Mouse (Mus musculus) kidney, adult 18-20 months (tissue): ENCODE measurements around the gene Ccdc73.
A peak's percentile ranks its signal among the peaks of the same experiment; 100 is the strongest.
"Not testable (repeated sequence)": the region's sequence is repeated elsewhere in the genome, so short reads cannot be mapped to it uniquely, and the experiment has no call there.

Source experiments
- DNase-seq: peaks from one replicate; pipeline ENCODE4 v3.0.0; 2021

Ccdc73 gene

DNA sequence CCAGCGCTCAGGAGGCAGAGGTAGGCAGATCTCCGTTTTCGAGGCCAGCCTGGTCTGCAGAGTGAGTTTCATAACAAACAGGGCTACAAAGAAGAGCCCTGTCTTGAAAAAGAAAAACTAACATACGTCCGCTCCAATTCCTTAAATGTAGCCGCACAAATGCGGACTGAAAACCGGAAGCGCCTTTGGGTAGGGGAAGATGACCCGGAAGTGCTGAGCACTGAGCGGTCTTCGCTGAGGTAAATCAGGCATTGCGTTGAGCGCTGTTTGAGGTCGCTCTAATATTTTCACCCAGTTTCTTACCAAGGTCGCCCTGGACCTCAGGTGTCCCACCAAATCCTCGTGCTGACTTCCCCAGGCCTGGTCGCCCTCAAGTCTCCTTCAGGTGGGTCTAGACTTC lies 18.5 kb downstream of the Ccdc73 start:
- DNase-seq = no peak

DNA sequence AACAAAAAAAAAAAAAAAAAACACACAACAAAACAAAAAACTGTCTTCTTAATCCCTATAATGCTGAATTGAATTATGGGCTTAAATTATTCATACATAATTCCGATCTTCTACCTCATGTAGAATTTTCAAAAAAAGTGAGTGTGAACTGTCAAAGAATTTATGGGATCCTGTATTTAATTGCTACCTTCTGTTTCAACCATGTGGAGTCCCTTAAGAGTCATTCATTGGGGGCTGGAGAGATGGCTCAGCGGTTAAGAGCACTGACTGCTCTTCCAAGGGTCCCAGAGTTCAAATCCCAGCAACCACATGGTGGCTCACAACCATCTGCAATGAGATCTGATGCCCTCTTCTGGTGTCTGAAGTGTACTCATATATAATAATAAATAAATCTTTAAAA lies 19.7 kb downstream of the Ccdc73 start:
- DNase-seq = not testable (repeated sequence)

DNA sequence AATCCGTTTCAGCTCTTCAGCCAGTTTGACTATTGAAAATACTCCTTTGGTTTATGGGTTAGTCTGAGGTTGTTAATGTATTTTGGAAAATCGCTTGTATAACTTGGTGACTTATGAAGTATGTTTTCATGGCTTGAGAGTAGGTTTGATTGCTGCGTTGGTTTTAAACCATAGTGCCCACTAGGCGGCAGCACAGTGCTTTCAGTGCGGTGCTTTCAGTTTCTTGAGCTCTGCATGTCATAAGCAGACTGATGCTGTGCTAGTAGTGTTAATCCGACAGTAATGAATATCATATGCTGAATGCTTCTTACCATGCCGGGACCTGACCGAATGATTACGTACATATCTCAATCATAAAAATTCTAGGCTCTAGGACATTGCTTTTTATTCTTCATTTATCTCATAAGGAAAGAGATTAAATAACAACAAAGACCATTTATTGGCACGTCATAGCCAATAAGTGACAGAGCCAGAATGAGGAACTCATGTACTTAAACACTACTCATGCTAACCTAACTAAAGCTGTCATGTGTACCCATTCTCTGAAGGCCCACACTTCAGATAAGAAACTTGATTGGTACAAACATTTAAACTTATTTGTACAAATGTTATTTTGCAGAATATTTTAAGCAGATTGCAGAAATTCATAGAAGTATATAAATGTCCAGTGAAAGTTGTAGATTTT lies 20.4 kb downstream of the Ccdc73 start:
- peak; percentile 84 for DNase-seq

DNA sequence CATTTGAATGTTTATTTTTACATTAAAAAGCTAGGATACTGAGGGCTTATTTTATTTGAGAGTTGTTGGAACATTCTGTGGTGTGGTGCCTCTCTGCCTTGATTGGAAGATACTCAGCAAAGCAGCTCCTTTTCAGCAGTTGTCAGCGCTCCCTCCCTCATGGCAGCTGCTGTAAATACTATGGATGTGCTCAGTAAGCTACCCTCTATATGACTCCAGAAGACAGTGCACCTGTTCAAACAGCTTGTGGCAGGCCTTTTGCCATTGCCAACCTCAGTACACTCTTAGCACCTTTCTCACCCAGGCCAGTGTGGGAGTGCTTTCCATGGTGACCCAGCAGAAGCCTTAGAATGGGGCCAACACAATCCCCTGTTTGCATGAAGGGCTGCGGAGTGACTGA lies 32.4 kb downstream of the Ccdc73 start:
- DNase-seq = no peak

DNA sequence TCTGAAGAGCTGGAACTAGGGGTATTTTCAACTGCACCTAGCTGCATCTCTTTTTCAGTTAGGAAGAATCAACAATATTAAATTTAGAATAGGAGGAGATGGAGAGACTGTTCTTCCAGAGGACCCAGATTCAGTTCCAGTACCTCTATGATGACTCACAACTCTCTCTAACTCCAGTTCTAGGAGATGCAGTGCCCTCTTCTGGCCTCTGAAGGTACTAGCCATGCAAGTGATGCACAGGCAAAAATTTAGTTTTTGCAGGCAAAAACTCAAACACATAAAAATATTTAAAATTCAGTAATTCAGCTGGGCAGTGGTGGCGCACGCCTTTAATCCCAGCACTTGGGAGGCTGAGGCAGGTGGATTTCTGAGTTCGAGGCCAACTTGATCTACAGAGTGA lies 48.1 kb downstream of the Ccdc73 start:
- no peak for DNase-seq

DNA sequence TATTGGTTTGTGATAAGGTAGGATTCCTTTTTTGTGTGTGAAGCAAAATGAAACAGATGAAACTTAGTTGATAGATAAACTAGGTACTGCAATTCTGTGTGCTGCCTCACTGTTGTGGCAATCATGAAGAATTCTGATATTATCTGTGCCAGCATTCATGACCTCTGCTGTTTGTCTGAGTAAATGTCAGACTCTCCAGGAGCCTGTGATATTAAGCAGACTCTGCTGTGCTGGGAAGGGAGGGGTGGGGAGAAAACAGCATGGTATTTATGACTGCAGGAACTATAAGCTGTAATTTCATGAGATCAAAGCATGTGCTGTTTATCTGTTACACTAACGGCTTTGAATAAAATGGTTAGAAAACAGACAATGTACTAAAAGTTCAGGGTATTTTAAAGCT lies 96.9 kb downstream of the Ccdc73 start:
- DNase-seq = no peak

DNA sequence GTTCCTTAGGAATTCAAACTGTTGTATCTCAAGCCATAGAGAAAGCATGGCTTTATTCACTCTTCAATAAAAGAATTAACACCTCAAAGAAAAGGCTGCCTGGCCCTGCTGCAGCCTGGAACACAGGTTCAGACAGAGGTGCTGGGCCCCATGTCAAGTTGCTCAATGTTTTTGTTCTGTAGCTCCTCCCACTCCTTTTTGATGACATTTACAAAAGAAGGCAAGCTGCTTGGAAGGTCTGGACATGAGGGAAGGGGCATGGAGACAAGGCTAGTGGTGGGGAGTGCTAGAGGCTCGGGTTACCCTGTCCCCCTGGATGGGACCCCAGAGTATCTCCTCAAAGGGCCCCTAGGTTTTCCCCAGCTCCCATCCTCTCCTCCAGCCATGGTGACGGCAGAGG lies 114.1 kb downstream of the Ccdc73 start:
- no peak for DNase-seq

DNA sequence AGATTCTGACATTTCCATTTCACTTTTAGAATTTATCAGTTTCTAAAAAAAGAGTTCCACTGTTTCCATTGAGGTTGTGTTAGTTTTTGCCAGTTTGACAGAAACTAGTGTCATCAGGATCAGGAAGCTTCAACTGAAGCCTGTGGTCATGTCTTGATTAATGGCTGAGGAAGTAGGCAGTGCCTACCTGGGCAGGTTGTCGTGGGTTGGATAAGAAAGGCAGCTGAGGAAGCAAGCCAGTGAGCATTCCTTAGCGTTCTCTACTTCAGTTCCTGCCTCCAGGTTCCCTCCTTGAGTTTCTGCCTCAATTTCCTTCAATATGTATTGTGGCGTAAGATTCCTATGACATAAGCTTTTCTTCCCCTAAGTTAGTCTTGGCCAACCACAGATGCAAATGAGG lies 118.2 kb downstream of the Ccdc73 start:
- DNase-seq = no peak

DNA sequence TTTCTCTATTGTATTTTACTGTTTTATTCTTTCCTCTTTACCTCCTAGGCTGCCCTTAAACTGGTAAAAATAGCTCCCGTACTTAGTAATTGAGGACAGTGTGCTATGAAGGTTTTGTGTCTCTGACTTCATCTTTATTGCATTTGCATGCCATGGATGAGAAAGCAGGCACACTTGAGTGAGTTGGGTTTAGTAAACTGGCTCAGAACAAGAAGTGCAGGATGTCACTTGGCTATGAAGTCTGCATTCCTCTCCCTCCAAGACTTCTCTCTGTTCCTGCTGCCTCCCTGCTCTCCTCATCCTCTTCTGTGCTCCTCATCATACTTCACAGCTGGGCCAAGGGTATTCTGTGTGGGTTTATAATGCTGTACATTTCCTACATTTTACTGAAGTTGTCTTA lies 121.4 kb downstream of the Ccdc73 start:
- DNase-seq = no peak

DNA sequence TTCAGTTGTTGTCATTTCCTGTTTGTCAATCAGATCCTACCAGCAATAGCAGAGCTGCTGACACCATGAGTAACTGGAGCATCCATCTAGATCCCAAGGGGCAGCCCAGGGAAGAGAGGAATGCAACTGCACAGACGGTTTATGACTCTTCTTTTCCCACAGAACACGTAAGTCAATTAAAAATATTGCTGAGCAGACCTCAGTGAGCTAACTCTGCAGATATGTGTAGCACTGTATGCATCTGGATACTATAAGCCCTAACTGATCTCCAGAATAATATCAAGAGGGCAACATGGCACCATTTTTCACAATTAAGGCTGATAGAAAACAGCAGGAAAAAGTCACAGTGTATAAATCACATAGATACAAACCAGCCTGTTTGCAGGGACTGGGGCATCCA lies 126.8 kb downstream of the Ccdc73 start:
- DNase-seq = no peak

DNA sequence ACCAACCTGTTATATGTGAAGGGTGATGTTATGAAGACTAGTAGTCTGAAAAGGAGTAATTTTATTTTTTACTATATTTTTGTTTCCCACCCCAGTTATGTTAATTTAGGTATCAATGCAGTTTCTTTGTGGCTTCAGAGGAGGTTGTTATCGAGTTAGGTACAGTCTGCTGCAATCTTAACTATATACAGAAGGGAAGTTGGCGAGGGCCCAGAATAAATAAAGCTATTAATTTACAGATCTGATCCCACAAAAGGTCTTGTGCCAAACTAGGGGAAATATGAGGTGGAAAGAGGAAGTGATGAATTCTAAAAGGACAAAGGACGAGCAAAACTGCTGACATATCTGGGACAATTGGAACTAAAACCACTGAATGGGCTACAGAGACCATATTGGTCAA lies 128.6 kb downstream of the Ccdc73 start:
- DNase-seq = no peak

DNA sequence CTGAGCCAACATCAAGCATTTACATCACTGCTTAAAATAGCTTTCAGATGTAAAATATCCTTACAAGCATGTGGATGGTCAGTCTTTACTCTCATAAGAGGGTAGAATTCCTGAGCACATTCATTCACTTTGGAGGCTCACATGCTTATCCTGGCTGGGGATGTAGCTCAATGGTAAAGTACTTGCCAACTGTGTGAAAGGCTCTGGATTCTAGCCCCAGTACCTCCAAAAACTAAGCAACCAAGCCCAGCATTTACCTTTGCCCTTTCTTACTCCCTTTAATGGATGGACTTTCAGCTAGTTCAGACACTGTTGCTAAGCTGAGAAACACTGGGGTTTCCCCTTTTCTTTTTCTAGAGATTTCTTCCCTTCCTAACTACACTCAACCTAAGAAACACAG lies 139.6 kb downstream of the Ccdc73 start:
- no peak for DNase-seq

DNA sequence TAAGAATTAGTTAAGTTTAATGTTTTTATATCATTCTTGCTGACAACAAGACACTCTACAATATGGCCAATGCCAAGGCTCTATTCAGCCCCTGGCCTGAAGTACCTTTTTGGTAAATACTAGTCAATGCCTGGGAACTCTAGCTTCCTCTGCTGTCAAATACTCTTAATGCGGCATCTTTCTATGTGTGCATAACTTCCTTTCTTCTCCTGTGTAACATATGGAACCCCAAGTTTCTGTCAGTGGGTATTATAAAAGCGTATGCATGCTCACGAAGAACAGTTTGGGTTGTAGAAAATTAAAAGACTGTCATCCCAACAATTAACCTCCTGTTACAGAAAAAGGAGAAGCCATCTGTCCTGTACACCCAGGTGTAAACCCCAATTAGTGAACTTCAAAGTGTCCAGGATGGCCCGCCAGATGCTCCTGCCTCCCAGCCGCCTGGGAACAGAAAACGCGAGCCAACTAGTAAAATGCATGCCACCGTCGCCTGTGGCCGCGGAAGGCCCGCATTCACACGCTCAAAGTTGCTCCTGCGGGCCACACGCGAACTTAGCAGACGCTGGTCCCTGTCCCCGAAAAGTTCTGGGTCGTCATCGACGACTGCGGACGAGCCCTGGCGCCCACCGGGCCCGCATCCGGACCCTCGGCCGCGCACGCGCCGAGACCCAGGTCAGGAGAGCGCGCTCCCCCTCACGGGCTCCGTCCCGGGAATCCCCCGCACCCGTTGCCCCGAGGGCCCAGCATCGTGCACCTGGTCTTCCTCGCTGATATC lies 148.8 kb downstream of the Ccdc73 start:
- no peak for DNase-seq

DNA sequence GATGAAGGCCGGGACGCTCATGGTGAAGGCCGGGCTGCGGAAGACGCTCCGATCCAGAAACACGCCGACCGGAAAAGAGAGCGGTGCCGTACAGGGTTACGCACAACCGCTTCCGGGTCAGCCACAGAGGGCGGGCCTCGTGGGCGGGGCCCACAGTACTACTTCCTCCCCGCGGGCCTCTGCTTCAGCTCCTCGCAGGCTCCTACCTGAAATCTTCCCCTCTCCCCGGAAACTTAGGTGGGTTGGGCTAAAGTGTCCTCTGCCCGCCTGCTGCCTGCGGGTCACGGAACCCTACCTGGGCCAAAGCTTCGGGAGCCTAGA lies 149.3 kb downstream of the Ccdc73 start, which contains the start of gene Eif3m:
Gene Eif3m (minus strand): TSS at position 114 of the 321 bp plus-strand sequence.
- DNase-seq = peak; percentile 96

DNA sequence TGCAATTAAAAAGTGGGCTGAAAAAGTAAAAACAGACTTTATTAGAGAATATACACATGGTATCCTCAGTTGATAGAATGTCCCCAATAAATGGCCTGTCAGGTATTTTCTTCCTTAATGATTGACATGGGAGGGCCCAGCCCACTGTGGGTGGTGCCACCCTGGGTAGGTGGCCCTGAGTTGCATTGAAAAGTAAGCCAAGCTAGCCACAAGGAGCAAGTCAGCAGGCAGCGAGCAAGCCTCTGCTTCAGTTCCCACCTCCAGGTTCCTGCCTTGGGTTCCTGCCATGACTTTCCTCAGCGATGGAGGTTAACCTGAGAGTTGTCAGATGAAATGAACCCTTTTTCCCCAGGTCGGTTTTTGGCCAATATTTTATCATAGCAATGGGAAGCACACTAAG lies 150.2 kb downstream of the Ccdc73 start:
- no peak for DNase-seq

DNA sequence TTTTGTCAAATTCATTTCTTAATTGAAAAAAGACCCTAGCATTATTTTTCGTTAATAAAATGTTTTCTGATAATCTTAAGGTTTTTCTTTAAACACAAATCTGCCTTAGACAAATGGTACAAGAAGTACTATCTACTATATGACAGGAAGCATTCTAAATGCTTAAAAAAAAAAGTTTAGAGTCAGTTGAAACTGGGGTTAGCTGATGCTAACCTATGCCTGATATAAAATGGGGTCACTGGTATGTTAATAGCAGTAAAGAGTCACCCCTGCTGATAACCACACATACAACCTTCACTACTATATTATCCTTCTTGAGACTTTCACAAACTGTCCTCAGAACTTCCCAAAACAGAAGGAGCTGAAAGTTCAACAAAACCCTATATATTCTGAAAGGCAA lies 151.9 kb downstream of the Ccdc73 start:
- no peak for DNase-seq

DNA sequence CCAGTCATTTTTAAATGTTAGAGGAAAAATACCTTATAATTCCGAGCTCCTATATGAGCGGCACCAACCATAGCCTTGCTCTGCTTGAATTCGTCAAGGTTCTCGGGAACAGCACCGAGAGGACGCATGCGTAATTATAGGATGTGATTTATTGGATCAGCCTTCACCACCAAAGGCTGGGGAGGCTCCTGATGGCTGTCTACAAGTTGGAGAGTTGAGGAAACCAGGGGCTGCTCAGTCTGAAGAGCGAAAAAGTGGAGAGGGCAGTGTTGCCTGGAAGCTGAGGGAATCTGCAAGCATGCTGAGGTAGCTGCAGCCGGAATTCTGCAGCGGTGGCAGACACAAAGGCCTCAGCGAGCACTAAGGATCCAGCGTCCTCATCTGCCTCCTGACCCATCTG lies 153.7 kb downstream of the Ccdc73 start:
- DNase-seq = no peak

DNA sequence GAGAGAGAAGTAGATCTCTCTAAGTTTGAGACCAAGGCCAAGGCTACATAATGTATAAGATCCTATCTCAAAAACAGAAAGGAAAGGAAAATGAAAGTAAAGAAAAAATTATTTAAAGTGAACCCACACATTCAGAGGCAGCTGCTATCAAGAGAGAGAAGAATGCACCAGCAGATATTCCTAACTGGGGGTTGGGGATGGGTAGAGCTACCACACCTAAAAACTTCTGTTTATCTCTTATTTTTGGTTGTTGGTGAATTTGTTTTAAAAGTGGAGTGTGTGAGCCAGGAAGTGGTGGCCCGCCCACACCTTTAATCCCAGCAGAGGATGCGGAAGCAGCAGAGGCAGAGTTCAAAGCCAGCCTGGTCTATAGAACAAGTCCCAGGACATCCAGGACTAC lies 154.2 kb downstream of the Ccdc73 start:
- DNase-seq = no peak

DNA sequence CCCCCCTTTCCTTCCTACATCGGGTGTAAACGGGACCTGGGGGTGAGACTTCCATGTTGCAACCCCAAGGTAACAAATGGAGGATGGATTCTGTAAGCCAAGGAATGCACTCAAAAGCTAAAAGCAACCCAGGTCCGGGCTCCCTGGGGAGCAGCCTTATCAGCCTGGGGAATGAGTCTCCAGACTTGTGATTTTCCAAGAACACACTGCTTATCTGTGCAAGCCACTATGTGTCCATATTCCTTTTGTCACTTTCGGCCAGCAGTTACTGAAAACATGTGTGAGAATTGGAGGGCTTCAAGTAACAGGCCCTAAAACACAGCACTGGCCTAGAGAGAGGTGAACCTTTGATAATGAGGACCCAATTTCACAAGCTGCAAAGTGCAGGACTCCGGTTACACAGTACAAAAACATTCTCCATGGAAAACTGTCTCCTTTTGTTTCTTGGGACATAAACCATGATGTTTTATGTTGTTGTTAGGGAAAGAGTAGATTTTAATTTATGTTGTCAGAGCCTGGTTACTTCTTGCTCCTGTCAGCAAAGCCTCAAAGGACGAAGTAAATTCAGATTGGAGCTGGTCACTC lies 155.5 kb downstream of the Ccdc73 start:
- DNase-seq = no peak

DNA sequence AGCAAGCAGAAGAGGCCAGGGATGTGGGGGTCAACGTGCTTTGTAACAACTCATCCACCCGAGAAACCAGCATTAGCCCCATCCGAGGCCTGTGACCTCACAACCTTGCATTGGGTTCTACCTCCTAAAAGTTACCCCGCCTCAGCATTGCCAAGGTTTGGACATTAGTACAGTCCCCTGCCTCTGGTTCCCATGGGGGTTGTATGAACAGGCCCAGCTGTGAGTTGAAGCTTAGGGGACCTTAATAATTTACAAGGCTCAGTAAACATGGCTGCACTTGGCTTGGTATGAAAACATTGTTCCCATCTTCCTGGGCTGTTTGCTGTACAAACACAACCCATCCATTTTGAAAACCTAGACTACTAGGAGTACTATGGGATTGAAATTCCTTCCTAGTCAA lies 156.2 kb downstream of the Ccdc73 start:
- peak; percentile 1 for DNase-seq

DNA sequence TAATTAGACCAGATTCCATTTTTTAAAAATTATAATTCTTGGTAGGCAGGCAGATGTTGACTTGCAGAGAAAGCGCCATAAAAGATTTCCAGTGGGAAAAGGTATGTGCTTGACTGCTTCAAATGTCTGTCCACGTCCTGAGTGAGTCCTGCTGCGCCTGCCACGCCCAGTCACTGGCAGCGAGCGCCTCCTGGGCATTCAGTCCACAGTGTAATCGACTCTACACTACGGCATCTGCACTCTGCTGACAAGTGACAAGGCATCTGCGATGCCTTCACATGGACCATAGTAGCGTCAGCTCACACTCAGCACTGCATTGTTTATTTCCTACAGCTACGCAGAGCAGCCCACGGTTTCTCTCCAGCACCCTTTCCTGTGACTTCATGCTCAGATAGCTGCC lies 158.0 kb downstream of the Ccdc73 start:
- not testable (repeated sequence) for DNase-seq

DNA sequence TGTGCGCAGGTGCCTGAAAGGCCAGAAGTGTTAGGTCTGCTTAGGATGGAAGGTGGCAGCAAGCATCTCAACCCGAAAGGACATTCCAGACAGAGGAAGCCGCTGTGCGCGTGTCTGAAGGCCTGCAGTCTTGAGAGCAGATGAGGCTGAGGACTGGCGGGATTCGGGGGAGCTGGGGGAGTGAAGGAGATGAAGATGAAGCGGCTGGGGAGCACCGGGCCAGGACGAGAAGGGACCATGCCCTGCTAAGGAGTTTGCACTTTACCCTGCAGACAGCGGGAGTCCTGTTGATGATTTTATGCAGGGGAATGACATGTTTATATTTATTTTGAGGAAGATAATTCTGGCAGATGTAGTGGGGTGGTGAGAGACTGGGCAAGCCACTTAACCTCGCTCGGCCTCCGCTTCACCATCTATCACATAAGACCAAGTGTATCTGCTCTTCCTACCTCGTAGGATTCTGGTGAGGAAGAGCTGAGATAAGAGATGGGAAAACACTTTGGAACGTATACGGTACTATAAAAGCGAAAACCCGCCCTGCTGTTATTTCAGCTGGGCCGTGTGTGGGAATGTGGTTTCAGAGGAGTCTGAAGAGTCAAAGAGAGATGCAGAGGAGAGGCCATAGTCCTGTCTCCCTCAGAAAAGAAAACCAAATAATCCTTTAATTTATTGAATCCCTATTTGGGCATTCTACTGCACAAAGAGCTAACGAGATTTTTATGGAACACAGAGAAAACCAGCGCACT lies 159.5 kb downstream of the Ccdc73 start:
- DNase-seq = no peak

DNA sequence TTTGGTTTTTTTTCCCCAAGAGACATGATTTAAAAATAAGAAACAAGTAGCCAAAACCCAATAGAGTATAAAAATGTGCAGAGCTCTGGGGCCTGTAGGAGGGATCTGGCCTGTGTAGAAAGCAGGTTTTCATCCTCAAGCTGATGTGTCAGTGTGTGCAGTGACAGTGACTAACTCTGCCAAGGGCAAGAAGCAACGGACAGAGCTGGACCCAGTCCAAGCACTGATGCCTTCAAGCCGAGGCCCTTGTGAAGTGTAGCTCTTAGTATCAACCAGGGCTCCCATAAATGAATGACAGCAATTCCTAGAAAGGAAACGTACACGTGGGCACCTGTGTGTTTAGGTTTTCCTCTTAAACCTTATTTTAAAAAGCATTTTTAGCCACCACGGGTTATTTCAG lies 161.2 kb downstream of the Ccdc73 start:
- no peak for DNase-seq

DNA sequence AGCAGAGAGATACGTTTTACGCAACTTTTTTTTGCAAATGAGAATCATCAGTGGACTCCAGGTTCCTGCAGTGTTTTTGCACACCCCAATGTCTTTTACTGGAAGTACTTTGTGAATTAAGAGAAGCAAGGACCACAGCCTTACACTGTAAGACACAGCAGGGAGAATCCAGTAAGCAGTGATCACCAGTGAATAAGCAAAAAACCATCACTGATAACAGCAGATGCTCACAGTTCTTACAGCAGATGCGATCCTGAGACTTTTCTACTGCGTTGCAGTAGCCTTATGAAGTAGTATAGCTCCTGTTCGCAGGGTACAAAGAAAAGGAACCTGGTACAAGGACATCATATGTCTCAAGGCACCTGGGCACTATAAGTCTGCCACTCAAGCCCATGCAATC lies 162.9 kb downstream of the Ccdc73 start:
- no peak for DNase-seq
